Mouse (Mus musculus) liver, embryonic 11.5 days (tissue): ENCODE measurements around the gene Atg101. TPM values are rescaled to one million over a fixed set of nuclear protein-coding genes. Genes with fewer than 3 reads are reported as not detected.

Experiments
- ATAC-seq: fragments of 200-750 bp; cut with Nextera tagmentation; replicated peaks from 2 replicates; pipeline ENCODE4 v1.8.0; 2017; ENCODE audit warnings: moderate number of reproducible peaks, mild to moderate bottlenecking, moderate TSS enrichment, moderate library complexity; ENCODE audit not compliant: low FRiP score
- DNase-seq: peaks from one replicate; pipeline ENCODE4 v3.0.0-alpha.2; 2017; ENCODE audit warnings: low spot score
- H3K27ac ChIP-seq: fragments of 300-500 bp; sonication (generic); 2 replicates; pipeline ENCODE4 v1.5.1; 2014; ENCODE audit warnings: mild to moderate bottlenecking, low read depth, low read length, control low read depth
- H3K27me3 ChIP-seq: fragments of 300-500 bp; sonication (generic); replicated peaks from 2 replicates; pipeline ENCODE4 v1.6.1; 2014; ENCODE audit warnings: low read length, mixed read lengths; ENCODE audit not compliant: control insufficient read depth, insufficient read depth
- H3K36me3 ChIP-seq: fragments of 300-500 bp; sonication (generic); 2 replicates; pipeline ENCODE4 v1.6.1; 2014; ENCODE audit warnings: mild to moderate bottlenecking, low read length, moderate library complexity, mixed read lengths; ENCODE audit not compliant: control insufficient read depth, insufficient read depth
- H3K4me1 ChIP-seq: fragments of 300-500 bp; sonication (generic); replicated peaks from 2 replicates; pipeline ENCODE4 v1.6.1; 2014; ENCODE audit warnings: low read length, mixed read lengths; ENCODE audit not compliant: control insufficient read depth, insufficient read depth
- H3K4me2 ChIP-seq: fragments of 300-500 bp; sonication (generic); 2 replicates; pipeline ENCODE4 v1.6.1; 2014; ENCODE audit warnings: mild to moderate bottlenecking, control low read depth, moderate library complexity
- H3K4me3 ChIP-seq: fragments of 300-500 bp; sonication (generic); 2 replicates; pipeline ENCODE4 v1.5.1; 2014; ENCODE audit warnings: low read depth, low read length, control low read depth
- H3K9ac ChIP-seq: fragments of 300-500 bp; sonication (generic); 2 replicates; pipeline ENCODE4 v1.6.1; 2014; ENCODE audit warnings: low read depth, low read length, control low read depth
- H3K9me3 ChIP-seq: fragments of 300-500 bp; sonication (generic); 2 replicates; pipeline ENCODE4 v1.6.1; 2016; ENCODE audit warnings: low read length, inconsistent platforms, mixed read lengths; ENCODE audit not compliant: control insufficient read depth
- WGBS: fragments of 180-500 bp; shearing (Covaris S2); extraction: QIAGEN DNeasy Blood & Tissue Kit; methylation state at CpG from one replicate; pipeline ENCODE4 v1.1.7; 2014; 5-methylcytosine and 5-hydroxymethylcytosine counted together
- polyA plus RNA-seq: library from polyadenylated mRNA; unstranded; fragments of >200 nt; fragmentation: Nextera tagmentation; extraction: Ambion mirVana; gene quantifications from 2 replicates; pipeline ENCODE4 v1.2.1, GENCODE M21; 2014

Atg101 gene
- polyA plus RNA-seq, 1 experiment from 2014 or later = 54.9 TPM

DNA sequence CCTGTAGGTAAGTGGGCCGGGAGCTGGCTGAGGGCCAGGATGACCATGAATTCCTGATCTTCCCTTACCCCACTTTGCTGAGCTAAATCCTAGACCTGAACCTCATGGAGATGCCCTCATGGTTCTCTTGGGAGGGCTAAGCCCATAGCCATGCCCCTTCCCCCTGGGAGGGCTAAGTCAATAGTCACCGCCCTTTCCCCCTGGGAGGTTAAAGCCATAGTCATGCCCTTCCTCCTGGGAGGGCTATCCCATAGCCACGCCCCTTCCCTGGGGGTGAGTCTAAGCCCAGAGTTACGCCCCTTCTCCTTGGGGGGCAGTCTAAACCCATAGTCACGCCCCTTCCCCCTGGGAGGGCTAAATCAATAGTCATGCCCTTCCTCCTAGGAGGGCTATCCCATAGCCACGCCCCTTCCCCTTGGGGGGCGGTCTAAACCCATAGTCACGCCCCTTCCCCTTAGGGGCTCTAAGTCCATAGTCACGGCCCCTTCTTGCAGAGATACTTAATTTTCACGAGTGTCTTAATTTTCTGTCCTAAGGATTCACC lies 42.0 kb downstream of the Atg101 start:
- 0 out of 2 replicates have a peak, but pooled peaks cover 2% of the 10 kb centered on the region for H3K4me1 ChIP-seq
- WGBS = 36% methylated on average over 10 of the region's 10 CpGs
- DNase-seq (no peak), ATAC-seq (no peak; the same call in 1 of the 2 replicates)
- no peak overlapping the region for H3K9ac ChIP-seq
- no peaks in the 10 kb centered on the region for H3K9me3 ChIP-seq
- H3K36me3 ChIP-seq = no peaks in the 10 kb centered on the region
- H3K27ac ChIP-seq = no peak overlapping the region
- no peak overlapping the region for H3K4me3 ChIP-seq
- H3K27me3 ChIP-seq = 0 out of 2 replicates have a peak, but pooled peaks cover 3% of the 10 kb centered on the region
- no peak overlapping the region for H3K4me2 ChIP-seq

DNA sequence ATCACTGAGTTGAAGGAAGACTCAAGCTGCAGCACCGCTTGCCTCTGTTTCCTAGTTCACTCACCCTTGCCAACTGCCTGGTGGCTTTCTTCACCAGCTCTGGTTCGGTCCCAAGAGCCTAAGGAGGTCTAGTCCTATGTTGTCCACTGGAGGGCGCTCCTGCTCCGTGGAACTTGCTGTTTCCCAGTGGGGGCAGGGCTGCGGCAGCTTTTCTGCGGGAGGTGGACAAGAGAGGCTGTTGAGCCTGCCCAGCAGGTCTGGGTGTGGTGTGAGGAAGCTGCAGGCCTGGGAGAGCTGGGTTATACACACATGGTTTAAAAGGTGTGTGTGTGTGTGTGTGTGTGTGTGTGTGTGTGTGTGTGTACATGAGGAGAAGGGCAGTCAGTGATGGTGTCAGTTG lies 43.2 kb downstream of the Atg101 start:
- 4% methylated on average over 6 of the region's 6 CpGs for WGBS
- H3K9me3 ChIP-seq = no peaks in the 10 kb centered on the region
- H3K27ac ChIP-seq = no peak overlapping the region
- H3K9ac ChIP-seq = no peak overlapping the region
- DNase-seq (peak; percentile 68), ATAC-seq (0 out of 2 replicates have a peak, but pooled peaks have one; percentile 43)
- peaks cover 3% of the 10 kb centered on the region; the same call in 1 of the 2 replicates for H3K27me3 ChIP-seq
- H3K4me2 ChIP-seq = no peak overlapping the region
- no peaks in the 10 kb centered on the region for H3K36me3 ChIP-seq
- H3K4me1 ChIP-seq = no peaks in the 10 kb centered on the region
- no peak overlapping the region for H3K4me3 ChIP-seq

DNA sequence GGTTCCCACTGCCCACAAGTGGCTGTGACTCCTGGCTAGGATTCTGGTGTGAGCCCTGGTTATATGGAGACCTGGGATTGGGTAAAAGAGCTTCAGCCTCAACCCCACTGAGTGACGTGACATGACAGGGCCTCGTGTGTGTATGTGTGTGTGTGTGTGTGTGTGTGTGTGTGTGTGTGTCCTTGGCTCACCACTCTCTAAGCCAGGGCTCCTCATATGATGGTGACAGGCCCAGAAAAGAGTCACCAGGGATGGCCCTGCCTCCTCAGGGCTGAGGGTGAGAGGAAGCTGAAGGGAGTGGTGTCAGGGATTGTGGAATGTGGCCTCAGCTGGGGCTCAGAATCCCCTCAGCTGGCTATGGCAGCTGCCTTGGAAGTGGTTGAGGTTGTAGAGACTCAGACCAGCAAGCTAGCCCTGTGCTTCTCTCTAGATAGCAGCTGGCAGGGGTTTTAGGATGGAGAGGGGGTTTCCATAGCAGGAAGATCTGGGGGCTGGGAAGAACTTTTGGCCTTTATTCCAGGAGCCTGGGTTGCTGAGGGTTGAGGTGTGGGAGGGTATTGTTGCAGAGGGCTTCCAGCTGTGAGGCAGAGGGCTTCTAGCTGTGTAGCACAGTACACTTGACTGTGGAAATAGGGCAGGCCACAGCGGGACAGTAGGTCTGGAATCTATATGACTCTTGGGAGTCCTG lies 44.9 kb downstream of the Atg101 start:
- Histone ChIP-seq H3K4me3 (no peak overlapping the region), H3K4me2 (no peak overlapping the region), H3K36me3 (no peaks in the 10 kb centered on the region), H3K27me3 (no peaks in the 10 kb centered on the region; the same call in 1 of the 2 replicates), H3K27ac (no peak overlapping the region), H3K9ac (no peak overlapping the region), H3K4me1 (no peaks in the 10 kb centered on the region), H3K9me3 (no peaks in the 10 kb centered on the region)
- 30% methylated on average over 3 of the region's 3 CpGs for WGBS
- DNase-seq (no peak), ATAC-seq (no peak)

DNA sequence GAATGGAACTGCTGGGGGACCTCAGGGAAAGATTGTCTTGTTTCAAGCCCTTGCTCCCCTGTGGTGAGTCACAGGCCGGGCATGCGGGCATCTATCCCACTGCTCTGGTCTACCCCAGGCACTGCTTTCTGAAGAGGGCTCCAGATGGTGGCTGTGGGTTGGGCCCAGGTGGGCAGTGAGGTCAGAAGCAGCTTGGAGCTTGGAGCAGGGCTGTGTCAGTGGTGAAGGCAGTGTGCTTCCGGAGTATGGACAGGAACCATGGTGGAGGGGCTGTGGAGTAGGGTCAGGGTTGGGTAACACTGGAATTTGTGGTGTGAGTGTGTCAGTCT lies 45.5 kb downstream of the Atg101 start:
- Histone ChIP-seq H3K27me3 (no peaks in the 10 kb centered on the region; the same call in 1 of the 2 replicates), H3K4me1 (no peaks in the 10 kb centered on the region), H3K9me3 (no peaks in the 10 kb centered on the region), H3K27ac (no peak overlapping the region), H3K4me2 (no peak overlapping the region), H3K4me3 (no peak overlapping the region), H3K36me3 (no peaks in the 10 kb centered on the region), H3K9ac (no peak overlapping the region)
- ATAC-seq (no peak), DNase-seq (no peak)
- WGBS = 64% methylated on average over 3 of the region's 3 CpGs

DNA sequence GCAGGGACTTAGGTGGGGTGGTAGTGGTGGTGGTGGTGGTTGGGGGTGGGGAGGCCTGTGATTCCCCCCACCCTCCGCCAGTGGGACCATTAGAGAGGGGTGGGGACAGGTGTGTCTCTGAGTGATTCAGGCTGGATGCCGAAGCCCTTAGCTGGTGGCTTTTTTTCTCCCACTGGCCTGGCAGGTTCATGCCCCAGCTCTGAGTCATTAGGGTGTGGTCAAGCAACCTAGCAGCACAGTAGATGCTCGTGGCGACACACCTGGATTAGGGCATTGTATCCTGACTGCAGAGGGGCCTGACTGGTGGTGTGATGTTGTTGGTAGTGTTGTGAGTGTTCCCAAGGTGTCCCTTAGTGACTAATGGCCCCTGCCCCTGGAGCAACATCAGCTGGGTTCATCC lies 47.0 kb downstream of the Atg101 start:
- H3K4me3 ChIP-seq = no peak overlapping the region
- DNase-seq (no peak), ATAC-seq (no peak)
- no peaks in the 10 kb centered on the region for H3K36me3 ChIP-seq
- H3K4me1 ChIP-seq = peaks cover 3% of the 10 kb centered on the region; the same call in 1 of the 2 replicates
- H3K27me3 ChIP-seq = peaks cover 1% of the 10 kb centered on the region; the same call in 1 of the 2 replicates
- H3K9me3 ChIP-seq = no peaks in the 10 kb centered on the region
- no peak overlapping the region for H3K27ac ChIP-seq
- no peak overlapping the region for H3K4me2 ChIP-seq
- 84% methylated on average over 4 of the region's 4 CpGs for WGBS
- no peak overlapping the region for H3K9ac ChIP-seq

DNA sequence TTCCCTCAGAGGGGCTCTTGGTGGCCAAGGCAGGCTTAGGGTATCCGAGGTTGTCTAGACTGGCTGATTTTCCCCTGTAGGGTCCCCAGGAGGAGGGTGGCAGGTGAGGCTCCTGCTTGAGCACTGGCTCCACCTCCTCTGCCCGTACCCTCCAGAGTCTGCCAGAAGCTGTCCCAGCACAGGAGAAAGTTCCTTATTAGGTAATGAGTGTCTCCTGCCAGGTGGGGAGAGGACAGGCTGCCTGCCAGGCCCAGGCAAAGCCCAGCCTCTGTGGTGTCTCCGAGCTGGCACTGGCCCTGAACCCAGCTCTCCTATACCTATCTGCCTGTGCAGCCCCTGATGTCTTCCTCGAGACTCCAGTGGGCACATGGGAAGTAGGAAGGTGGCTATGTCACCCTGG lies 48.3 kb downstream of the Atg101 start:
- Histone ChIP-seq H3K4me2 (no peak overlapping the region), H3K27ac (no peak overlapping the region), H3K9ac (no peak overlapping the region), H3K27me3 (peaks cover 3% of the 10 kb centered on the region; the same call in 1 of the 2 replicates), H3K4me3 (no peak overlapping the region), H3K9me3 (no peaks in the 10 kb centered on the region), H3K4me1 (peaks cover 11% of the 10 kb centered on the region), H3K36me3 (no peaks in the 10 kb centered on the region)
- 69% methylated on average over 4 of the region's 4 CpGs for WGBS
- DNase-seq (no peak), ATAC-seq (no peak)

DNA sequence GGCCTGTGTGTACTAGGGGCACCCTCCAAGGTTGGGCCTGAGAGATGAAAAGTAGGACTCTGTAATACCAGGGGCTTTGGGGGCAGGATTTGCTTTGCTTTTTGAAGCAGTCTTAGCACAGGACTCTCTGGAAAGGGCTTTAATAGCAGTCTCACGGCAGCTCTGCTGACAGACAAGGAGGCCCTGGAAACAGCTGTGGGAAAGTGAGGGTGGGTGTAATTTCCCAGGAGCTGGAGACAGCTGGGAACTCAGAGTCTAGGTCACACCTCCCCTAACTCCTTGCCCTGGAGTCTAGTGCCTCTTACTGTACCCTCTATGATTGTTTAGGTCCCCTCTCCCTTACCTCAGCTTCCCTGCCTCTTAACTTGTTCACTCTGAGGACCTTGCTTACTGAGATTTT lies 49.1 kb downstream of the Atg101 start:
- Histone ChIP-seq H3K27me3 (peaks cover 4% of the 10 kb centered on the region; the same call in 1 of the 2 replicates), H3K36me3 (no peaks in the 10 kb centered on the region), H3K4me3 (no peak overlapping the region), H3K9me3 (no peaks in the 10 kb centered on the region), H3K4me2 (no peak overlapping the region), H3K27ac (no peak overlapping the region), H3K4me1 (peaks cover 11% of the 10 kb centered on the region), H3K9ac (no peak overlapping the region)
- 21% methylated on average over 1 of the region's 1 CpGs for WGBS
- DNase-seq = no peak
- ATAC-seq = no peak

DNA sequence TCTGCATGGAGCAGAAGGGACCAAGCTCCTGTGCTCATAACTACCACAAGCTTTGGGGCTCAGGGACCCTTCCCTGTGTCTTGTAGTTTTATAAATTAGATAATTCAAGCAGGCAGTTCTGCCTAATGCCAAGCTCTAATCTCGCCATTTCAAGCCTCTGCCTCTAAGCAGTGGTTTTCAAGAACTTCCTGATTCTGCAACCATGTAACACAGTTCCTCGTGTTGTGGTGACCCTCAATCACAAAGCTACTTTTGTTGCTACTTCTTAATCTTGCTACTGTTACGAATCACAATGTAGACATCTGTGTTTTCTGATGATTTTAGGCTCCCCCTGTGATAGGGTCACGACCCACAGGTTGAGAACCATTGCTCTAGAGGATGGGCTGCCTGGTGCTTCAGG lies 49.6 kb downstream of the Atg101 start:
- ATAC-seq = no peak
- no peak overlapping the region for H3K9ac ChIP-seq
- peaks cover 11% of the 10 kb centered on the region for H3K4me1 ChIP-seq
- H3K27me3 ChIP-seq = peaks cover 6% of the 10 kb centered on the region; the same call in 1 of the 2 replicates
- no peak overlapping the region for H3K4me3 ChIP-seq
- no peak overlapping the region for H3K4me2 ChIP-seq
- no peaks in the 10 kb centered on the region for H3K36me3 ChIP-seq
- 31% methylated on average over 4 of the region's 4 CpGs for WGBS
- H3K27ac ChIP-seq = no peak overlapping the region
- no peaks in the 10 kb centered on the region for H3K9me3 ChIP-seq
- DNase-seq = no peak
